Mouse (Mus musculus): ENCODE results near the gene 9530068E07Rik.

9530068E07Rik gene

DNA sequence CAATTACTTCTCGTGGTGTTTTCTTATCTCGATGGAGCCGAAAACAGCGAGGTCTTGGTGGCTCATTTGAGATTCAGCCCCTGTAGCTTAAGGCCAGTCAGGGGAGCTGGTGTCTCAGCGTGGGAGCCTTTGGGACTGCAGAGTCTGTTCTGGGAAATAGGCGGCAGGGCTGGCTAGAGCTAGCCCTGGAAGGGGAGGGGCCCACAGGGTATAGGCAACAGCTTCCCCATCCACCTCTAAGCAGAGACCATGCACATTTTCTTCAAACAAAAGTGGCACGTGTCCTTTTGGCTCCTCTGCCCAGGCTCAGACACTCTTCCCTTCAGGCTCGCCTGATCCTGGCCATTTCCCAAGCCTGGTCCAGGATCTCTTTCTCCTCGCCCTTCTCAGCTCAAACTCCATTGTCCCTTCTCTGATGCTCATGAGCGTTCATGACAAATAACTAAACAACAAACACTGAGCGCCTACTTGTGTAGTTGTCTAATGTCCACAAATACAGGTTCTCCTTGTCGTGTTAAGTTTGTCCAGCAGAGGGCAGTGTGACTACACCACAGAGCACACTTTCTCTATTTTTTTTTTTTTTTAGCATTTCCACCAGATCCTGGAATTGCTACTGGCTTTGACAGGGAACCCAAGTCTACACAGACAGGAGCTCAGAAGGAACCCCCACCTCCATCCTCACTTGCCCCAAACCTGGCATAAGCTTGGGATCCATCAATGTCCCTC lies 25.0 kb downstream of the 9530068E07Rik start:
- DNase-seq (ENCODE audit: low spot score in 2 of 2), result peak in 1 of 2 experiments; percentile 24

DNA sequence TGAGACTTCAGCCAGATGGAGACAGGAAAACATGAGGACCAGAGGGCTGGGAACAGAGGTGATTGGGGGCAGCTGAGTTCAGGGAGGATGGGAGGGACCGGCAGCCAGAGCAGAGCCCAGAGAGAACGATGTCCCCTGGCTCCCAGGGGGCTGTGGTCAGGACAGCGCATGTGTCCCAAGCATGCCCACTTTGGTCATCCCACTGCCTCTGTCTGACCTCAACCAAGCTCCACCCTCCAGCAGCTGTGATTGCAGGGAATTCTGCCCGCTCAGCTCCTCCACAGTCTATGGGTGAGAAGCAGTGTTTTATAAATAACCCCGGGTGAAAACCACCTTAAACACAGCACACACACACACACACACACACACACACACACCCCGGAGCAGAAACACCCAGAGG lies 33.2 kb downstream of the 9530068E07Rik start:
- DNase-seq (ENCODE audit: low spot score in 2 of 2), result no peak

DNA sequence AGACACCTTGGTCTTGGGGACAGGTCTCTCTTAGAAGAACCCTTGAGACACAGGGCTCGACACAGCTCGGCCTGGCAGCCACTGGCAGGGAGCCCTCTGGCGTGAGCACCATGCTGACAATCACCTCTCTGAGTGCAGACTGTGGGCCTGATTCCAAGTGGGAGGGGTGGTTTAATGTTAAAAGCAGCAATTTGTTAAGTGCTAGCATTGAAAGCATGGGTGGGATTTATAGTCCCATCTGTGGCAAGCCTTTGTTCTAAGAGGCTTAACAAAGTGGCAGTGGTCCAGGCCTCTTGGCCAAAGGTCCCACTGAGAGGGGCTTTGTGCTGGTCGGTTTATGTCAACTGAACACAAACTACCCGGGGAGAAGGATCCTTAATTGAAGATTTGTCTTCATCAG lies 35.4 kb downstream of the 9530068E07Rik start:
- DNase-seq (ENCODE audit: low spot score in 2 of 2), result no peak

DNA sequence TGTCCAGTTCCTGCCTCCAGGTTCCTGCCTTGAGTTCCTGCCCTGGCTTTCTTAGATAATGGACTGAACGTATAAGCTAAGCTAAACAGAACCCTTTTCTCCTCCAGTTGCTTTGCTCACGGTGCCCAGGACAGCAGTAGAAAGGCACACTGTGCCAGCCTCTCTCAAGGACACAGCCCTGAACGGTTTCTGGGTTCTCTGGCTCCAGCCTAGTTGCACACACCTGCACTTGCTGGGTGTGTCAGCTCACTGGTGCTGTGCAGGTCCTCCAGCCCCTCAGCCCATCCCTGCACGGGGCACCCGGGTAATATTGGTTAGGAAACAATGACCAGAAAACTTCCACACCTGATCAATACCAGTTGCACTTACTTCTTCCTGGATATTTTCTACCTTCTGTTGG lies 35.9 kb downstream of the 9530068E07Rik start:
- DNase-seq (ENCODE audit: low spot score in 2 of 2), result no peak

DNA sequence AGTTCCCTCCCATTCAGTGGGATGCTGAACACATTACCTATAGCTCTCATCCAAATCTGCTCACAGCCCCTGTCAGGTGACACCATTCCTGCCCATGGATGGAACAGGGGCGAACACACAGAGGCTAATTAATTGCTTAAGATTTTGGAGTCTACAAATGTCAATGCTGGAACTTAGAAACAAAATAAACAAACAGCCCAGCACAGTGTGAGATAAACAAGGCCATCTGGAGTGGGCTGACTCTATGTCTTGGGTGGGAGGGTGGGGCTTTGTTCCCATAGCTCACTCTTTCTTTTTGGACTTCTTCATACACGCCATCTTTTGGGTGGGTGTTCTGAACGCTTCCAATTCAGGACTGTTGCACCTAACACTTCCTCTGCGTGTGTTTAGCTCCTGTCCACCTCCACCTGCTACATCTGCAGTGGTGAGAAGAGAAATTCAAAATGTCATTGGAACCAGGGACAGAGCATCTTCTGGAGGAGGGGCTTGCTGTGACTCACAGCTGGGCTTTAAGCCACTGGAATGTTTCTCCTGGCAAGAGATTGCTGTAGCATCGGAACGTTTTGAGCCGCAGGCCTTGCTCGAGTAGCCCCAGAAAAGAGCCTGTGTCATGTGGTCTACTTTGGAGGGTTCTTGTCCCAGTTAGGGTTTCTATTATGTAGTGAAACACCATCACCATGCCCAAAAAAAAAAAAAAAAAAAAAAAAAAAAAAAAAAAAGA lies 37.0 kb downstream of the 9530068E07Rik start:
- no peak for DNase-seq (ENCODE audit: low spot score in 2 of 2)

DNA sequence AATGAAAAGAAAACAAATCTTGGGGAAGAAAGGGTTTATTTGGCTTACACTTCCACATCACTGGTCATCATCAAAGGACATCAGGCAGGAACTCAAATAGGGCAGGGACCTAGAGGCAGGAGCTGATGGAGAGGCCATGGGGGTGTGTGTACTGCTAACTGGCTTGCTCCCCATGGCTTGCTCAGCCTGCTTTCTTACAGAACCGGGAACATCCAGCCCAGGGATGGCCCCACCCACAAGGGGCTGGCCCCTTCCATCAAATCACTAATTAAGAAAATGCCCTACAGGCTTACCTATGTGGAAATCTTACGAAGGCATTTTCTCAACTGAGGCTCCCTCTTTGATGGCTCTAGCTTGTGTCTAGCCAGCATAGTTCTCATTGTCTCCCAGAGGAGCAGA lies 37.6 kb downstream of the 9530068E07Rik start:
- DNase-seq (ENCODE audit: low spot score in 2 of 2), result no peak

DNA sequence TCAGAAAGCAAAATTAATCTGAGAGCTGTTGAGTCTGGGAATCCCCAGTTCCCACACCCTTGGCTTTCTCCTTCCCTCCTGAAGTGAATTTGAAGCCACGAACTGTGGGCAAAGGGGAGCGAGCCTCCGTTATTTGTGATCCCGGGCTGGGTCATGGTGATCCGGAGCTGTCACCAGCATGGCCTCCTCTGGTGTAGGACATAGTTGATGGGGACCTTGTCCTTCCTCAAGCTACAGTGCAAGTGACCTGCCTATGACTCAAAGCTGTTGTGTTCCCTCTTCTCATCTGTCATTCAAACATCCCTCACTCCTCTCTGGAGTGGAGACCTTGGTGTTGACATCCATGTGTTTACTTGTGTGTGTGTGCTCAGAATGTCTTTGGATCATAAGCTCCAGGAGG lies 39.2 kb downstream of the 9530068E07Rik start:
- DNase-seq (ENCODE audit: low spot score in 2 of 2), result no peak

DNA sequence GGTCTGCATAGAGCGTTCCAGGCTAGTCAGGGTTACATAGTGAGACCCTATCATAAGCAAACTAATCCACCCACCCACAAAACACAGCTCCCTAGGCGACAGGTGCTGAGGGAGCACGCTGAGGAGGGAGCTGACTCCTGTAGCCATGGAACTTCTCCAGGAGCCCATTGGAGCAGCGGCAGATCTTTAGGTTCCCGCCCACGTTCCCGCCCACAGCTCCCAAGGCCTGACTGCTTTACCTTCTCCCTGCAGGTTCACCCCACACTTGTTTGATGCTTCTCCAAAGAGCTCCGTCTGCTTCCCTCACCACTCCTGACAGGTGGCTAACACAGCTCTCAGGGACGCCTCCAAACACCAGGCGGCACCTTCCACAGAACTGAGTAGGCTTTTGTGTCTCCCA lies 40.9 kb downstream of the 9530068E07Rik start:
- DNase-seq (ENCODE audit: low spot score in 2 of 2), result no peak

DNA sequence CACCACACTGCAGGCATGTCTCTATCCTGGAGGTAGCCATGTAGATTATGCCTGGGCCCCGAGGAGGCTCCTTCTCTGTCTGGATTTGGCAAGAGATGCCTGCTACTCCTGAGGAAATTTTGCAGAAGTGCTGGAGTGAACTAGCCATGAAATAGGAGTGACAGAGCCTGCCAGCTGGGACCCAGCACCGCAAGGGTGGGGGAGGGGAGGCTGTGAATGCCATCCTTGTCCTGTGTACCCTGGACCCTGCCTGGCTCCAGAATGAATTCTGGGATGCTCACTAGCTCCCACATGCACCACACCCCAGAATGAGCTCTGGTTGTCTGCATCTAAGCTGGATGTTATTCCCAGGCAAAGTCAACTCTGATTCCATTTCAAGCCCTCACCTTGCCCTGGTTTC lies 44.9 kb downstream of the 9530068E07Rik start:
- no peak for DNase-seq (ENCODE audit: low spot score in 2 of 2)

DNA sequence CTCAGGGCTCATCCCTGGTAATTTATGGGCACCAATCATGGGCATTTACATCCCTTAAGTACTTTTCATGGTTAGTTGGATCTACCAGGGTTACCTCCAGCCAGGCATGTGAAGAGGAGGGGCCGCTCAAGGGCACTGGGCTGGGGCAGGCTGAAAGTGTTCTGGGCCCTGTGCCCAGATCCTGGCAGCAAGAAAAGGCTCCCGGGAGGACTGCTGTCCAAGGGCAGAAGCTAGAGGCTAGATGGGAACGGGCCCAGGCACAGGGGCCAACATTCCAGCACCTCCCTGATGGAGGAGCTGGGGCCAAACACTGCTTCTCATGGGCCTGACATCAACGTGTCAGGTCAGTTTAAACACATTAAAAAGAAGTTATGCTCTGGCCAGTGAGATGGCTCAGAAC lies 51.0 kb downstream of the 9530068E07Rik start:
- DNase-seq (ENCODE audit: low spot score in 2 of 2), result peak; percentile 69 to 76

DNA sequence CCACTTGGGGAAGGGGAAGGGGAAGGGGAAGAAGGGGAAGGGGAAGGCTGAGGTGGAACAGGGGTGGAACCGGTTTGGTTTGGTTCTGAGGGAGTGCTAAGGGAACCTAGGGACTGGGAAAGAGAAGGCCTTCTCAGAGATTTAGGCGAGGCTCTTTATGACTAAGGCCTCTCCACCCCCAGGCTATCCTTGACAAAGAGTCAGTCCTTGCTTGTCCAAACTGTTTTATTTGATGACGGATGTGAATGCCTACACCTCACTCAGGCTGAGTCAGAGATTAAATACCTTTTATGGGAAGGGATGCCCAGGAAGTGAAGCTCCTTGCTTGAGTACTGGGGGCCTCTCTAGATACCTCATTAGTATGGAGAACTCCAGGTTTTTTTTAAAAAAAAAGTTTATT lies 52.8 kb downstream of the 9530068E07Rik start:
- no peak for DNase-seq (ENCODE audit: low spot score in 2 of 2)

DNA sequence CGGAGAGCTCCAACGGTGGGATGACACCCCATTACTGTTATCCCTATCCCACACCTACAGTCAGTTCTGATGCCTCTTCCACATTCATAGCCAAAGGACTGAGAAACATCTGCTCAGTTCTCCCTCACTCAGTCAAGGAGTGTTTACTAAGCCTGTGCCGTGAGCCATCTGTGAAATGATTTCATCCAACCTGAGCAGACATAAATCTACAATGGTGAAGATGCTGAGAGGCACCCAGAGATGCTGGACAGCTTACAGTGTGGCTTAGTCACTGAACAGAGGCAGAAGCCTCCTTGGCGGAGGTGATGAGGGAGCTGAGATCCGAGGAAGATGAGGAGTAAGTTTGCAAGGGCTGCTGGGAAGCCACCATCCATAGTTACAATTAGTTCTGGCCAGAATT lies 62.1 kb downstream of the 9530068E07Rik start:
- DNase-seq (ENCODE audit: low spot score in 2 of 2), result no peak

Data from heart, adult 9 months (tissue).